Mouse (Mus musculus): ENCODE results near the gene Begain.

- TF ChIP-seq POLR2A (IDR thresholded peaks at IDR 0.05; ENCODE audit: insufficient read depth, low read depth, low read length), result no peak
- no peak for TF ChIP-seq CTCF (IDR thresholded peaks at IDR 0.05)
- no peak for TF ChIP-seq EP300 (IDR thresholded peaks at IDR 0.05; ENCODE audit: insufficient read depth, low read depth, low read length)
Observed at GRCm38 (mm10) chr12:109068738-109069137, 721 bp upstream of the Begain start.
